Mouse (Mus musculus): ENCODE results near the gene Rapgef2. TPM values are rescaled to one million over a fixed set of nuclear protein-coding genes. Genes with fewer than 3 reads are reported as not detected.

Gene Rapgef2
- total RNA-seq, 2 experiments from 2014 or later: 121 to 129 TPM

- DNase-seq (ENCODE audit: low spot score in 2 of 2): peak in 1 of 2 experiments; percentile 23
Observed at GRCm38 (mm10) chr3:79285097-79285675, 1.1 kb downstream of the Rapgef2 start.

- DNase-seq (ENCODE audit: low spot score in 2 of 2): no peak
Observed at GRCm38 (mm10) chr3:79283976-79284375, 2.3 kb downstream of the Rapgef2 start.

- no peak for DNase-seq (ENCODE audit: low spot score in 2 of 2)
Observed at GRCm38 (mm10) chr3:79283031-79283430, 3.3 kb downstream of the Rapgef2 start.

GRCm38 (mm10) chr3:79275856-79276645, 10.3 kb downstream of the Rapgef2 start:
- DNase-seq (ENCODE audit: low spot score in 2 of 2): no peak

GRCm38 (mm10) chr3:79273350-79273749, 13.0 kb downstream of the Rapgef2 start:
- no peak for DNase-seq (ENCODE audit: low spot score in 2 of 2)

GRCm38 (mm10) chr3:79272939-79273338, 13.4 kb downstream of the Rapgef2 start:
- DNase-seq (ENCODE audit: low spot score in 2 of 2): no peak

GRCm38 (mm10) chr3:79270980-79271555, 15.2 kb downstream of the Rapgef2 start:
- DNase-seq (ENCODE audit: low spot score in 2 of 2): no peak

- no peak for DNase-seq (ENCODE audit: low spot score in 2 of 2)
Observed at GRCm38 (mm10) chr3:79269872-79270271, 16.4 kb downstream of the Rapgef2 start.

- no peak for DNase-seq (ENCODE audit: low spot score in 2 of 2)
Observed at GRCm38 (mm10) chr3:79266976-79267375, 19.3 kb downstream of the Rapgef2 start.

- no peak for DNase-seq (ENCODE audit: low spot score in 2 of 2)
Observed at GRCm38 (mm10) chr3:79261816-79262316, 24.5 kb downstream of the Rapgef2 start.

- no peak for DNase-seq (ENCODE audit: low spot score in 2 of 2)
Observed at GRCm38 (mm10) chr3:79254023-79254422, 32.3 kb downstream of the Rapgef2 start.

- DNase-seq (ENCODE audit: low spot score in 2 of 2): no peak
Observed at GRCm38 (mm10) chr3:79253416-79253815, 32.9 kb downstream of the Rapgef2 start.

- DNase-seq (ENCODE audit: low spot score in 2 of 2): no peak
Observed at GRCm38 (mm10) chr3:79252921-79253394, 33.4 kb downstream of the Rapgef2 start.

GRCm38 (mm10) chr3:79249955-79250354, 36.4 kb downstream of the Rapgef2 start:
- DNase-seq (ENCODE audit: low spot score in 2 of 2): peak; percentile 76 to 83

GRCm38 (mm10) chr3:79248659-79249235, 37.6 kb downstream of the Rapgef2 start:
- DNase-seq (ENCODE audit: low spot score in 2 of 2): no peak

- no peak for DNase-seq (ENCODE audit: low spot score in 2 of 2)
Observed at GRCm38 (mm10) chr3:79248208-79248607, 38.1 kb downstream of the Rapgef2 start.

GRCm38 (mm10) chr3:79244347-79244746, 42.0 kb downstream of the Rapgef2 start:
- no peak for DNase-seq (ENCODE audit: low spot score in 2 of 2)

- DNase-seq (ENCODE audit: low spot score in 2 of 2): no peak
Observed at GRCm38 (mm10) chr3:79242922-79243705, 43.2 kb downstream of the Rapgef2 start.

- no peak for DNase-seq (ENCODE audit: low spot score in 2 of 2)
Observed at GRCm38 (mm10) chr3:79242298-79242697, 44.0 kb downstream of the Rapgef2 start.

- DNase-seq (ENCODE audit: low spot score in 2 of 2): no peak
Observed at GRCm38 (mm10) chr3:79239066-79239462, 47.3 kb downstream of the Rapgef2 start.
